Comparison of ENCODE assay signal across 14 mouse cellular contexts in the genomic region with DNA sequence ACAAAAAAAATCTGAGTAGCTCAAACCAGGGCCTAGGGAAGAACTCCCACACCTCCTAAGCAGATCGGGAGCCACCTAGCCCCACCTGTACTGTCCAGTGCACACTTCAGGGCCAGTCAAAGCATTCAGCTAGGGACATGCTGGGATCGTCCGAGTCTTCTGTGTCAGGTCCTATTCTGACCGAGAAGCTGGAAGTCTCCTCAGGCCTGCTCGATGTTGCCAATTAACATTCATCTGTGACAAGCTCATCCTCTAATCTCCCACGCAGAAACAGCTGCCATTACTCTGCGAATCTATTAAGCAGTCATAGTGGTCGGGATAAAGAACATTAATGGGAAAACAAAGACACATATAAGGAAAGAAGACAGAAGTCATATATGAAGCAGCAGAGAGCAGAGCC.
DNase-seq lines count a peak whose midpoint lies in the region; ATAC-seq and TF ChIP-seq lines count a peak whose summit lies in the region.
"Had no signal": no experiment of that assay in that cellular context is flagged by ENCODE, and none has a peak within 500 bp of the region (broad histone marks: within the 10 kb centered on the region; RNA-seq: fewer than 3 reads in every experiment).

No protein-coding gene starts in this region.

- H3K4me2 ChIP-seq in hindbrain, embryonic 13.5 days, result no peak overlapping the region
- H3K4me2 ChIP-seq in neural tube, embryonic 14.5 days (ENCODE audit: low read depth, low read length), result no peak overlapping the region
- H3K4me2 ChIP-seq: liver, embryonic 13.5 days had no signal

- H3K9me3 ChIP-seq in hindbrain, embryonic 13.5 days, result no peaks in the 10 kb centered on the region
- no peaks in the 10 kb centered on the region for H3K9me3 ChIP-seq in hindbrain, embryonic 10.5 days
- no peaks in the 10 kb centered on the region for H3K9me3 ChIP-seq in neural tube, embryonic 14.5 days (ENCODE audit: control insufficient read depth, low read length)
- H3K9me3 ChIP-seq: liver, embryonic 13.5 days had no signal

- H3K9ac ChIP-seq in hindbrain, embryonic 13.5 days, result no peak overlapping the region
- no peak overlapping the region for H3K9ac ChIP-seq in neural tube, embryonic 14.5 days (replicated peaks; ENCODE audit: low read depth, low read length)
- H3K9ac ChIP-seq: liver, embryonic 13.5 days had no signal

- no peak for DNase-seq in hindbrain, embryonic 10.5 days (ENCODE audit: low spot score)
- DNase-seq in left cerebral cortex, adult 2 months (ENCODE audit: extremely low spot score in 1 of 2, low spot score in 2 of 2), result no peak
- no peak for DNase-seq in left cerebral cortex, postnatal 14 days (ENCODE audit: low spot score in 2 of 2)
- DNase-seq in neural tube, embryonic 10.5 days (ENCODE audit: extremely low spot score, low spot score), result no peak
- no peak for DNase-seq in urinary bladder, postnatal 14 days (ENCODE audit: low spot score)
- DNase-seq: cerebellum, adult 9-10 months; gastrocnemius, adult 2 months; heart, adult 18-20 months; liver, embryonic 13.5 days; right cerebral cortex, postnatal 14 days; thymus, postnatal 4 days had no signal

- no peak for ATAC-seq in hindbrain, embryonic 13.5 days (ENCODE audit: low FRiP score)
- ATAC-seq in neural tube, embryonic 14.5 days (ENCODE audit: low read depth), result no peak
- ATAC-seq: forebrain, embryonic 16.5 days had no signal

- 44% methylated on average over 8 of the region's 8 CpGs for WGBS in hindbrain, embryonic 13.5 days
- 69% methylated on average over 8 of the region's 8 CpGs for WGBS in hindbrain, embryonic 10.5 days
- 52% methylated on average over 8 of the region's 8 CpGs for WGBS in neural tube, embryonic 14.5 days

- H3K36me3 ChIP-seq in hindbrain, embryonic 13.5 days, result no peaks in the 10 kb centered on the region
- no peaks in the 10 kb centered on the region for H3K36me3 ChIP-seq in hindbrain, embryonic 10.5 days
- H3K36me3 ChIP-seq in neural tube, embryonic 14.5 days (ENCODE audit: control insufficient read depth, insufficient read depth, low read length), result no peaks in the 10 kb centered on the region
- H3K36me3 ChIP-seq: liver, embryonic 13.5 days had no signal

- peaks cover 45% of the 10 kb centered on the region for H3K4me1 ChIP-seq in hindbrain, embryonic 13.5 days (replicated peaks)
- H3K4me1 ChIP-seq in hindbrain, embryonic 10.5 days (replicated peaks), result peaks cover 43% of the 10 kb centered on the region
- H3K4me1 ChIP-seq in neural tube, embryonic 14.5 days (ENCODE audit: control insufficient read depth, insufficient read depth, low read length), result peaks cover 23% of the 10 kb centered on the region; the same call in 1 of the 2 replicates
- H3K4me1 ChIP-seq: liver, embryonic 13.5 days had no signal

- peak overlapping the region; percentile 45; the same call in 1 of the 2 replicates for H3K27ac ChIP-seq in hindbrain, embryonic 13.5 days
- no peak overlapping the region for H3K27ac ChIP-seq in hindbrain, embryonic 10.5 days
- peak overlapping the region; percentile 85 for H3K27ac ChIP-seq in left cerebral cortex, adult 2 months
- H3K27ac ChIP-seq in neural tube, embryonic 14.5 days (ENCODE audit: low read depth, low read length), result 0 out of 2 replicates have a peak overlapping the region, but pooled peaks have one; percentile 28
- H3K27ac ChIP-seq: gastrocnemius, adult 2 months; liver, embryonic 13.5 days had no signal

- intact Hi-C loops in left cerebral cortex, adult 2 months (cut with DNase I), result loop anchor here (2.0 kb wide), 1 partner anchor 13 kb away; no protein-coding TSS in a partner anchor
- intact Hi-C loops in left cerebral cortex, postnatal 14 days (cut with DNase I), result no loop called here

- no peaks in the 10 kb centered on the region for H3K27me3 ChIP-seq in hindbrain, embryonic 13.5 days
- H3K27me3 ChIP-seq in hindbrain, embryonic 10.5 days (ENCODE audit: insufficient read depth, poor library complexity, severe bottlenecking), result no peaks in the 10 kb centered on the region
- no peaks in the 10 kb centered on the region for H3K27me3 ChIP-seq in neural tube, embryonic 14.5 days (ENCODE audit: control insufficient read depth, insufficient read depth, low read length)
- H3K27me3 ChIP-seq: liver, embryonic 13.5 days had no signal

- H3K4me3 ChIP-seq in hindbrain, embryonic 13.5 days, result no peak overlapping the region
- H3K4me3 ChIP-seq in hindbrain, embryonic 10.5 days, result no peak overlapping the region
- no peak overlapping the region for H3K4me3 ChIP-seq in left cerebral cortex, adult 2 months
- H3K4me3 ChIP-seq in neural tube, embryonic 14.5 days (ENCODE audit: low read depth, low read length), result no peak overlapping the region
- H3K4me3 ChIP-seq: gastrocnemius, adult 2 months; liver, embryonic 13.5 days had no signal

- TF ChIP-seq CTCF in left cerebral cortex, adult 2 months (IDR thresholded peaks at IDR 0.05), result no peak
